Mouse (Mus musculus) embryonic facial prominence, embryonic 11.5 days (tissue): Measurements from ENCODE around the gene Scaf8. TPM values are rescaled to one million over a fixed set of nuclear protein-coding genes. Genes with fewer than 3 reads are reported as not detected.

Source experiments
- ATAC-seq: fragments of 200-750 bp; cut with Nextera tagmentation; replicated peaks from 2 replicates; pipeline ENCODE4 v1.8.0; 2017; ENCODE audit warnings: low read depth; ENCODE audit not compliant: insufficient number of reproducible peaks, low FRiP score, low TSS enrichment
- DNase-seq: peaks from one replicate; pipeline ENCODE4 v3.0.0-alpha.2; 2015; ENCODE audit warnings: low spot score
- H3K27ac ChIP-seq: fragments of 300-500 bp; sonication (generic); replicated peaks from 2 replicates; pipeline ENCODE4 v1.5.1; 2014; ENCODE audit warnings: mild to moderate bottlenecking, low read depth, low read length, control low read depth
- H3K27me3 ChIP-seq: fragments of 300-500 bp; sonication (generic); 2 replicates; pipeline ENCODE4 v1.6.1; 2014; ENCODE audit warnings: mild to moderate bottlenecking, low read length, moderate library complexity, mixed read lengths; ENCODE audit not compliant: control insufficient read depth, insufficient read depth
- H3K36me3 ChIP-seq: fragments of 300-500 bp; sonication (generic); replicated peaks from 2 replicates; pipeline ENCODE4 v1.6.1; 2014; ENCODE audit warnings: low read depth, mild to moderate bottlenecking, low read length, moderate library complexity, mixed read lengths; ENCODE audit not compliant: control insufficient read depth, insufficient read depth
- H3K4me1 ChIP-seq: fragments of 300-500 bp; sonication (generic); 2 replicates; pipeline ENCODE4 v1.6.1; 2014; ENCODE audit warnings: low read length, mixed read lengths; ENCODE audit not compliant: control insufficient read depth, insufficient read depth
- H3K4me2 ChIP-seq: fragments of 300-500 bp; sonication (generic); 2 replicates; pipeline ENCODE4 v1.6.1; 2014; ENCODE audit warnings: low read depth, mild to moderate bottlenecking, control low read depth, low read length, moderate library complexity
- H3K4me3 ChIP-seq: fragments of 300-500 bp; sonication (generic); 2 replicates; pipeline ENCODE4 v1.5.1; 2014; ENCODE audit warnings: low read depth, low read length, control low read depth
- H3K9ac ChIP-seq: fragments of 300-500 bp; sonication (generic); replicated peaks from 2 replicates; pipeline ENCODE4 v1.6.1; 2014; ENCODE audit warnings: mild to moderate bottlenecking, control low read depth, low read length
- H3K9me3 ChIP-seq: fragments of 300-500 bp; sonication (generic); replicated peaks from 2 replicates; pipeline ENCODE4 v1.6.1; 2016; ENCODE audit warnings: mild to moderate bottlenecking, low read length, inconsistent platforms, mixed read lengths; ENCODE audit not compliant: control insufficient read depth
- WGBS: fragments of 180-500 bp; shearing (Covaris S2); extraction: QIAGEN DNeasy Blood & Tissue Kit; methylation state at CpG from one replicate; pipeline ENCODE4 v1.1.7; 2014; 5-methylcytosine and 5-hydroxymethylcytosine counted together
- polyA plus RNA-seq: library from polyadenylated mRNA; unstranded; fragments of >200 nt; fragmentation: Nextera tagmentation; extraction: Ambion mirVana; gene quantifications from 2 replicates; pipeline ENCODE4 v1.2.1, GENCODE M21; 2014

Scaf8 gene
- polyA plus RNA-seq, 1 experiment from 2014 or later, result 28.5 TPM

DNA sequence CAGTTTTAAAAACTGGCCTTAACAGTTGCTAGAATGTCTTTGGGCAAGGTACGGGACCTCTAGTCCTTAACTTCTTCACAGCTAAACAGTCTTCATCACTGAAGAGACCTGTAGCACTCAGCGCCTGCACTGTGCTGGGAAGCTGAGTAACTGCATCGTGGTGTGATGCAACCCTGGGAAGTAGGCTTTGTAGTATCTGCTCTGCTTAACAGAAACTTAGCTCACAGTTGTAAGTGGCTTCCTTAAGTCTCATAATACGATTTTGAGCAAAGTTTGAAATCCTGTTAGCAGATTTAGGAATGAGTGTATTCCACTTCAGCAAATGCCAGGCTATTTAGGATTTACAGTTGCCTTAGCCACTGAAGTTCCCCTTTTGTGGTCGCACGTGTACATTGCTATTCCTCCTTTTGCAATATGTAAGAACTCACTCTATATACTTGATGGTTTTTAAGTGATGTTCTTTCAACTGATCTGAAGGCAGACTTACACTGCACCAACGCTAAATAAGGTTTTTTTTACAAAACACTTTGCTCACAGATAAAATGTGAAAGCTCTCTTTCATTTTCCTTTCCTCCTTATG lies 90.1 kb downstream of the Scaf8 start:
- no peak for ATAC-seq

DNA sequence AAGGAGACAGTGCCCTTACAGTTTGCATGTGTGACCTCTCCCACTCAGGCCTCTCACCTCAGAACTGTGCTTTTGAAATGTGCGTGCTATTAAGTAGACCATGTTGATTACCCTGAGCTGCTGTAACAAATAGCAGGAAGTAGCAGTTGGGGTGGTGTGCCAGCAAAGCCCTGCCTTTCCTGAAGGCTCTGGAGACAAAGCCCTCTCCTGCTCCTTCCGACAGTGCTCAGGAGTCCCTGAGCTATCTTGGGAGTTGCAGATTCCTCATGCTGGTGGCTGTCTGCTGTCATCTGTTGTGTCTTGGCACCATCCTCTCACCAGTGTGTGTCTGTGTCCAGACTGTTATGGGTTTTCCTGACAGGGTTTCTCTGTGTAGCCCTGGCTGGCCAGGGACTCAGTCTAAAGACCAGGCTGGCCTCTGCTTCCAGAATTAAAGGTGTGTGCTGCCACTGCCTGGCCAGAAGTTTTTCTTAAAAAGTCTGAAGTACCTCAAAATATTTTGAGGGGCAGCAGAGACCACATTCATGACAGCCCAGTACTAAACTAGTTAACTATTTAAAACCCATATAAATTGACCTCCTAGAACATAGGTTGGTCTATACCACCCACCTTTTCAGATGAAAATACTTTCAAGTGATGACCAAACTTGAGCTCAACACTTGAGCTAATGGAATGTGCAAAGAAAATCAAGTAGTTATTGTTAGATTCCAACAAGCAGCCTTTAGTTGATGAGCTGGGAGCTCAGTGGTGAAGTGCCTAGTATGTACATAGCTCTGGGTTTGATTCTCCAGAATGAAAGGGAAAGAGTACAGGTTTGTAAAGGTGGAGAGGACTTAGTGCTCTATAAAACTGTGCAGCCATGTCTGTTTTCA lies 92.0 kb downstream of the Scaf8 start:
- H3K9me3 ChIP-seq, result no peaks in the 10 kb centered on the region
- H3K4me1 ChIP-seq, result peaks cover 6% of the 10 kb centered on the region
- no peaks in the 10 kb centered on the region for H3K27me3 ChIP-seq
- H3K4me2 ChIP-seq, result no peak overlapping the region
- no peaks in the 10 kb centered on the region for H3K36me3 ChIP-seq
- DNase-seq (no peak), ATAC-seq (peak; percentile 37; the same call in 1 of the 2 replicates)
- no peak overlapping the region for H3K4me3 ChIP-seq
- no peak overlapping the region for H3K27ac ChIP-seq
- WGBS, result 55% methylated on average over 2 of the region's 2 CpGs
- H3K9ac ChIP-seq, result no peak overlapping the region

More for the DNA sequence above, 90.1 kb downstream of the Scaf8 start:
- no peak overlapping the region for H3K4me3 ChIP-seq
- no peak overlapping the region for H3K9ac ChIP-seq
- no peaks in the 10 kb centered on the region; the same call in 1 of the 2 replicates for H3K36me3 ChIP-seq
- no peaks in the 10 kb centered on the region for H3K27me3 ChIP-seq
- WGBS, result 91% methylated on average over 7 of the region's 7 CpGs
- no peak for DNase-seq
- H3K4me1 ChIP-seq, result peaks cover 6% of the 10 kb centered on the region
- no peak overlapping the region for H3K4me2 ChIP-seq
- H3K9me3 ChIP-seq, result no peaks in the 10 kb centered on the region
- H3K27ac ChIP-seq, result no peak overlapping the region

DNA sequence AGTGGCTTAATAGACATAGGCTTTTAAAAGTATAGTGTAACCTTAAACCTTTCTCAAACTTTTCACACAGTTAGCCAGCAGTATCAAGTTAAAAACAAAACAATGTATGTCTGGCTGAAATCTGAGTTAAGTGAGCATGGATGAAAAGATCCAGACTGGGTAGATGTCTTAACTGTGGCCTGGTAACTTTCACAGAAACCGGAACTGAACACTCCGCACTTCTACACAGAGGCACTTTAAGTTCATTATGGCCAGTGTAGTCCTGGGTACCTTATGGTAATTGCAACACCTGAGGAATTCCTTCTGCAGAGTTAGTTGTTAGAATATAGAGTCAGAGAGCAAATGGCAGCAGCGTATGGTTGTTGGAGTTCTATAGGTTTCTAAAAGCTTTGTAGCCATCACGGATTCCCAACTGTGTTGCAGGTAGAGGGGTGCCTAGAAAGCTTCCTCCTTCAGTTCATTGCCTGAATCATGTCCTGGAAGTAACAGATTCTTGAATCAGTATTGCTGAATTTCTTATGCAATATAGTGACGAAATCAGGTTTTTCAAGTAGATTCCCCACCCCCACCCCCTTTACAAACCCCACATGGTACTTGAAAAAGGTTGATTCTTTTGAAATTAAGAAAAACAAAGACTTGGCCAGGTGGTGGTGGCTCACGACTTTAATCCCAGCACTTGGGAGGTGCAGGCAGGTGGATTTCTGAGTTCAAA lies 92.9 kb downstream of the Scaf8 start:
- Histone ChIP-seq H3K4me1 (peaks cover 6% of the 10 kb centered on the region), H3K27me3 (no peaks in the 10 kb centered on the region), H3K9ac (no peak overlapping the region), H3K36me3 (no peaks in the 10 kb centered on the region), H3K4me3 (no peak overlapping the region), H3K4me2 (no peak overlapping the region), H3K9me3 (no peaks in the 10 kb centered on the region), H3K27ac (no peak overlapping the region)
- peak; percentile 66; the same call in 1 of the 2 replicates for ATAC-seq
- whole genome bisulfite sequencing, result 74% methylated on average over 6 of the region's 6 CpGs
- peak; percentile 48 for DNase-seq

DNA sequence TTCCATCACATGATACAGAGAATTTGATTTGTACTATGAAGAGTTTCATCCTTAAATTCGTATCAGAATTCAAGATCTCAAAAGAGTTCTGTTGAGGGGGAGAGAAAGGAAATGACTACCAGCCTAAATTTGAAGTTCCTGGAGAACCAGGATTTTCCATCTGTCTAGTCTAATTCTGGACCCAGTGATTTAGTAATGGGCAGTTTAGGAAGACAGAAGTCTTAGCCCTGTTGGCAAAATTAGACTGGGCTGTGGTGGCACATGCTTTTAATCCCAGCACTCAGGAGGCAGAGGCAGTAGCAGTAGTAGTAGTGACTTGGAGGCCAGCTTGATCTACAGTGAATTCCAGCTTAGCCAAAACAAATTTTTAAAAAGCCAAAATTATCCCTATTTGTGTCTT lies 93.7 kb downstream of the Scaf8 start:
- Histone ChIP-seq H3K9ac (no peak overlapping the region), H3K4me3 (no peak overlapping the region), H3K27me3 (no peaks in the 10 kb centered on the region), H3K4me2 (no peak overlapping the region), H3K4me1 (peaks cover 6% of the 10 kb centered on the region), H3K36me3 (no peaks in the 10 kb centered on the region), H3K27ac (no peak overlapping the region), H3K9me3 (no peaks in the 10 kb centered on the region)
- 76% methylated on average over 1 of the region's 1 CpGs for WGBS
- DNase-seq (no peak), ATAC-seq (no peak)

DNA sequence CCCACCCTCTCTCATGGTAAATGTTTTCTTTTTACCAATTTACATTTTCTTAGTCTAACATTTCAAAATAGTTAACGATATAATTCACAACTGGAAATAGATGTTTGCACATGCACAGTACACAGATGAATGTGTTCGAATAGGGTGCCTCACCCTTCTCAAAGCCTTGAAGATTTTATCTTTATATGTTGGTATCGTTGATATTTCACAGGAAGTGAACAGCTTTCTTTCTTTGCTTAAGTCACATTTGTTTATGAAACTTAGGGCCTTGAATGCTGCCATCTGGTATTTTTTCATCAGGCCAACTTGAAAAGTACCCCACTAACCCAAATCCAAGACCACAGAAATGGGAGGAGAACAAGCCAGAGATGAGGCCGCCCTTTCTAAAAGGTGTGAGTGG lies 94.8 kb downstream of the Scaf8 start:
- Histone ChIP-seq H3K36me3 (no peaks in the 10 kb centered on the region), H3K4me1 (peaks cover 6% of the 10 kb centered on the region), H3K27ac (no peak overlapping the region), H3K27me3 (no peaks in the 10 kb centered on the region), H3K9me3 (no peaks in the 10 kb centered on the region), H3K9ac (no peak overlapping the region), H3K4me2 (no peak overlapping the region), H3K4me3 (no peak overlapping the region)
- DNase-seq (no peak), ATAC-seq (no peak)
- WGBS, result 92% methylated on average over 4 of the region's 4 CpGs

DNA sequence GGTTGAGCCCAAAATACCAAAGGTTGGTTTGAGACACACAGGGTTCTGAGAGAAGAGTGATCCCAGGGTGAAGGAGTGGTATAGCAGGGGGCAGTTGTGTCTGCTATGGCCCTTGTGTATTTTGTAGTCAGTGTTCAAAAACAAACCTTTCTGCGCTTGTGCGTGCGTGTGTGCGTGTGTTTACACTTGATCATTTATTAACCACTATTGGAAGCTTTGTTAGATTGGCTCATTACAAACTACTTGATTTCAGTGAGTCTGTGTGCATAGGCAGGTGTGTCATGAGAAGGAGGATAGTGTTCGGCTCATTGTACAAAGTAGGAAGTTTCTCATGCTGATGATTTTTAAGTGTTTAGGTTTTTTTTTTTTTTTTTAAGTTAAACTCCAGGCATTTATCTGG lies 95.4 kb downstream of the Scaf8 start:
- no peak overlapping the region for H3K9ac ChIP-seq
- no peak overlapping the region for H3K27ac ChIP-seq

DNA sequence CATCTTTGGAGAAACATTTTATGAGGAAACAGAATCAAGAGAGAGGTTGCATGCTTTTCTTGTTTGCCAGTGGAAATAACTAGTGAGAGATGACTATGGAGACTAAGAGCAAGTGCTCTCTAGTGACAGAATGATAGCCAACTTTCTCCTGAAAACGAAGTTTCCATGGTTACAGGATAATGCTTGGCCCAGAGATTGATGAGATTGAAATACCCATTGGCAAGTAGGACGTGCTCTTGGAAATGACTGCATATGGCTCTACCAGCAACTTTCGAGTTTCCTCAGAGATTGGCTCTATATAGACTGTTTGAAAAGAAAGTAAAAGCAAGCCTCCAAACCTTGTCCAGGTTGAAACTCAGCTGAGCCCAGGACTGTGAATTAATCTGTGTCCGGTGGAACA lies 97.3 kb downstream of the Scaf8 start:
- ATAC-seq, result no peak
- 90% methylated on average over 4 of the region's 4 CpGs for WGBS
- no peaks in the 10 kb centered on the region for H3K36me3 ChIP-seq

More for the DNA sequence above, 95.4 kb downstream of the Scaf8 start:
- H3K27me3 ChIP-seq, result no peaks in the 10 kb centered on the region
- H3K9me3 ChIP-seq, result no peaks in the 10 kb centered on the region
- peaks cover 6% of the 10 kb centered on the region for H3K4me1 ChIP-seq
- ATAC-seq (no peak), DNase-seq (no peak)
- H3K4me3 ChIP-seq, result no peak overlapping the region
- H3K36me3 ChIP-seq, result no peaks in the 10 kb centered on the region
- 95% methylated on average over 5 of the region's 5 CpGs for WGBS
- H3K4me2 ChIP-seq, result no peak overlapping the region

DNA sequence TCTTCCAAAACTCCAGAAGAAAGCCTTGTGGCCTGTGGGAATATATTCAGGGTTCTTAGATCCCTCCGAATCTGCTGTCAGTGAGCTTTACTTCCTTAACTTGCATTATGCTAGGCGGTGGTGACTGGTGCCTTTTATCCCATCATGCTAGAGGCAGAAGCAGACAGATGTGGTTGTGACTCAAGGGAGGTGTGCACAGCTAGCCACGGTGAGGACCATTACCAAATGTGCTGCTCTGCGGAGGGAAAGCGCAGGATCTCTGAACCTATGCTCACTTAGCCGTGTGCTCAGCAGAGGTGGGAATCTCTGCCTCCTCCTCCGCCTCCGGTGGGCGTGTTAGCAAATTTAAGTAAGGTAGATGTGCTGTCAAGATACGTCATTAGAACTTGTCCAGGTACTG lies 98.1 kb downstream of the Scaf8 start:
- H3K36me3 ChIP-seq, result no peaks in the 10 kb centered on the region
- no peak for DNase-seq
- ATAC-seq, result no peak
- no peaks in the 10 kb centered on the region for H3K4me1 ChIP-seq
- no peaks in the 10 kb centered on the region for H3K27me3 ChIP-seq
- no peak overlapping the region for H3K9ac ChIP-seq
- H3K4me3 ChIP-seq, result no peak overlapping the region
- WGBS, result 92% methylated on average over 10 of the region's 10 CpGs
- H3K9me3 ChIP-seq, result no peaks in the 10 kb centered on the region
- no peak overlapping the region for H3K4me2 ChIP-seq
- H3K27ac ChIP-seq, result no peak overlapping the region

More for the DNA sequence above, 97.3 kb downstream of the Scaf8 start:
- Histone ChIP-seq H3K9ac (no peak overlapping the region), H3K4me1 (no peaks in the 10 kb centered on the region), H3K4me3 (no peak overlapping the region), H3K27ac (no peak overlapping the region), H3K27me3 (no peaks in the 10 kb centered on the region), H3K4me2 (no peak overlapping the region), H3K9me3 (no peaks in the 10 kb centered on the region)
- DNase-seq, result no peak
